Mouse (Mus musculus) kidney, postnatal 10 days (tissue): ENCODE data around the gene F13a1.
A peak's percentile ranks its signal among the peaks of the same experiment; 100 is the strongest.

Experiments used
- DNase-seq: peaks from one replicate; pipeline ENCODE4 v3.0.0; 2021; ENCODE audit warnings: mixed read lengths

F13a1 gene

GRCm38 (mm10) chr13:37050126-37050525 lies at the start of gene F13a1:
Gene F13a1, minus strand, starts transcription at chr13:37050244.
- peak; percentile 21 for DNase-seq

- no peak for DNase-seq
Measured at GRCm38 (mm10) chr13:37091620-37092019, 41.6 kb upstream of the F13a1 start.

- no peak for DNase-seq
Measured at GRCm38 (mm10) chr13:37089104-37089503, 39.1 kb upstream of the F13a1 start.

GRCm38 (mm10) chr13:37081506-37082241 lies 31.6 kb upstream of the F13a1 start:
- DNase-seq: no peak

- peak; percentile 30 for DNase-seq
Measured at GRCm38 (mm10) chr13:37071390-37071789, 21.3 kb upstream of the F13a1 start.

GRCm38 (mm10) chr13:37070824-37071223 lies 20.8 kb upstream of the F13a1 start:
- DNase-seq: no peak

GRCm38 (mm10) chr13:37060810-37061209 lies 10.8 kb upstream of the F13a1 start:
- DNase-seq: peak; percentile 18

- no peak for DNase-seq
Measured at GRCm38 (mm10) chr13:37056662-37057061, 6.6 kb upstream of the F13a1 start.

- no peak for DNase-seq
Measured at GRCm38 (mm10) chr13:37049631-37050030, 413 bp downstream of the F13a1 start.

- no peak for DNase-seq
Measured at GRCm38 (mm10) chr13:37049018-37049417, 1.0 kb downstream of the F13a1 start.

- peak; percentile 27 for DNase-seq
Measured at GRCm38 (mm10) chr13:37045005-37045404, 5.0 kb downstream of the F13a1 start.

- no peak for DNase-seq
Measured at GRCm38 (mm10) chr13:37034745-37035144, 15.3 kb downstream of the F13a1 start.

- DNase-seq: no peak
Measured at GRCm38 (mm10) chr13:37025996-37026579, 24.0 kb downstream of the F13a1 start.

GRCm38 (mm10) chr13:37021575-37021974 lies 28.5 kb downstream of the F13a1 start:
- DNase-seq: no peak

GRCm38 (mm10) chr13:37010771-37011170 lies 39.3 kb downstream of the F13a1 start:
- no peak for DNase-seq

- no peak for DNase-seq
Measured at GRCm38 (mm10) chr13:37006224-37006623, 43.8 kb downstream of the F13a1 start.

- DNase-seq: no peak
Measured at GRCm38 (mm10) chr13:36999210-36999705, 50.8 kb downstream of the F13a1 start.

- no peak for DNase-seq
Measured at GRCm38 (mm10) chr13:36993593-36993992, 56.5 kb downstream of the F13a1 start.

- DNase-seq: no peak
Measured at GRCm38 (mm10) chr13:36988392-36988791, 61.7 kb downstream of the F13a1 start.

GRCm38 (mm10) chr13:36973016-36973415 lies 77.0 kb downstream of the F13a1 start:
- no peak for DNase-seq

GRCm38 (mm10) chr13:36972226-36972625 lies 77.8 kb downstream of the F13a1 start:
- DNase-seq: no peak

- DNase-seq: no peak
Measured at GRCm38 (mm10) chr13:36962926-36963325, 87.1 kb downstream of the F13a1 start.

GRCm38 (mm10) chr13:36958996-36959395 lies 91.0 kb downstream of the F13a1 start:
- no peak for DNase-seq

- no peak for DNase-seq
Measured at GRCm38 (mm10) chr13:36954937-36955336, 95.1 kb downstream of the F13a1 start.
